9 mouse cellular contexts compared by ENCODE assay signal in genomic region chr10:85968157-85968634, GRCm38 (mm10). TPM values are rescaled to one million over a fixed set of nuclear protein-coding genes. Genes with fewer than 3 reads are reported as not detected.
DNase-seq lines count a peak whose midpoint lies in the region; ATAC-seq lines count a peak whose summit lies in the region.
"Had no signal": no experiment of that assay in that cellular context is flagged by ENCODE, and none has a peak within 500 bp of the region (broad histone marks: within the 10 kb centered on the region; RNA-seq: fewer than 3 reads in every experiment).

No protein-coding gene starts in this region.

- no peak overlapping the region for H3K27ac ChIP-seq in forebrain, embryonic 14.5 days (ENCODE audit: low read depth, low read length)
- H3K27ac ChIP-seq in hindbrain, embryonic 11.5 days (ENCODE audit: low read depth, low read length): no peak overlapping the region
- H3K27ac ChIP-seq: limb, embryonic 13.5 days had no signal

- peak; percentile 81 for DNase-seq in MN1 (ENCODE audit: low spot score)
- peak; percentile 83 for DNase-seq in forebrain, embryonic 14.5 days (ENCODE audit: low spot score)
- DNase-seq in hindbrain, embryonic 11.5 days (ENCODE audit: low spot score): peak; percentile 91
- DNase-seq in layer of hippocampus, adult 9-10 months (ENCODE audit: low spot score): peak; percentile 87
- DNase-seq in lung, postnatal 10 days: peak; percentile 84
- peak; percentile 87 for DNase-seq in retina, embryonic 14.5 days (ENCODE audit: low spot score)
- DNase-seq in thymus, postnatal 25 days: peak; percentile 73

- H3K27me3 ChIP-seq in forebrain, embryonic 14.5 days (replicated peaks; ENCODE audit: control insufficient read depth, insufficient read depth, low read length): no peaks in the 10 kb centered on the region
- no peaks in the 10 kb centered on the region for H3K27me3 ChIP-seq in hindbrain, embryonic 11.5 days (ENCODE audit: control insufficient read depth, insufficient read depth, low read length)

- peak; percentile 49; the same call in 1 of the 2 replicates for ATAC-seq in cerebellum, adult (ENCODE audit: insufficient number of reproducible peaks, low FRiP score, low TSS enrichment)
- ATAC-seq in forebrain, embryonic 14.5 days: peak; percentile 57; the same call in 1 of the 2 replicates
- peak; percentile 45; the same call in 1 of the 2 replicates for ATAC-seq in hindbrain, embryonic 11.5 days (ENCODE audit: low FRiP score)

- H3K4me1 ChIP-seq in forebrain, embryonic 14.5 days (ENCODE audit: control insufficient read depth, insufficient read depth, low read length): no peaks in the 10 kb centered on the region
- no peaks in the 10 kb centered on the region for H3K4me1 ChIP-seq in hindbrain, embryonic 11.5 days (replicated peaks; ENCODE audit: control insufficient read depth, insufficient read depth, low read length)
- H3K4me1 ChIP-seq: limb, embryonic 13.5 days had no signal

- H3K4me2 ChIP-seq in forebrain, embryonic 14.5 days (ENCODE audit: low read length): no peak overlapping the region
- H3K4me2 ChIP-seq in hindbrain, embryonic 11.5 days (replicated peaks; ENCODE audit: low read depth, low read length): no peak overlapping the region
- H3K4me2 ChIP-seq: limb, embryonic 13.5 days had no signal

- 18% methylated on average over 7 of the region's 7 CpGs for WGBS in forebrain, embryonic 14.5 days
- 16% methylated on average over 7 of the region's 7 CpGs for WGBS in hindbrain, embryonic 11.5 days

- H3K4me3 ChIP-seq in forebrain, embryonic 14.5 days (ENCODE audit: low read depth, low read length): no peak overlapping the region
- no peak overlapping the region for H3K4me3 ChIP-seq in hindbrain, embryonic 11.5 days (ENCODE audit: low read depth, low read length)
- H3K4me3 ChIP-seq: limb, embryonic 13.5 days had no signal

- H3K9me3 ChIP-seq in forebrain, embryonic 14.5 days (replicated peaks; ENCODE audit: control insufficient read depth, low read length): no peaks in the 10 kb centered on the region
- no peaks in the 10 kb centered on the region for H3K9me3 ChIP-seq in hindbrain, embryonic 11.5 days (ENCODE audit: control insufficient read depth, low read length)
- H3K9me3 ChIP-seq: limb, embryonic 13.5 days had no signal

- no peak overlapping the region for H3K9ac ChIP-seq in forebrain, embryonic 14.5 days (ENCODE audit: low read length)
- H3K9ac ChIP-seq in hindbrain, embryonic 11.5 days (ENCODE audit: low read depth, low read length): no peak overlapping the region
- H3K9ac ChIP-seq: limb, embryonic 13.5 days had no signal

- no peaks in the 10 kb centered on the region for H3K36me3 ChIP-seq in forebrain, embryonic 14.5 days (ENCODE audit: control insufficient read depth, insufficient read depth, low read length)
- no peaks in the 10 kb centered on the region for H3K36me3 ChIP-seq in hindbrain, embryonic 11.5 days (ENCODE audit: control insufficient read depth, insufficient read depth, low read length)
- H3K36me3 ChIP-seq: limb, embryonic 13.5 days had no signal

RNA-seq across cellular contexts. Expression of gene Rtcb, which starts 10.6 kb away (rescaled TPM):
- 192 and 194 TPM in 2 replicates for polyA plus RNA-seq in forebrain, embryonic 14.5 days (2014; fragmentation: Nextera tagmentation; extraction: Ambion mirVana)
- polyA plus RNA-seq in hindbrain, embryonic 11.5 days (2014; fragmentation: Nextera tagmentation; extraction: Ambion mirVana): 173 and 201 TPM in 2 replicates

RNA-seq across cellular contexts. Expression of gene Ascl4, which starts 40.7 kb away (rescaled TPM):
- polyA plus RNA-seq in forebrain, embryonic 14.5 days (2014; fragmentation: Nextera tagmentation; extraction: Ambion mirVana): 0.17 and 0.24 TPM in 2 replicates
- polyA plus RNA-seq in hindbrain, embryonic 11.5 days (2014; fragmentation: Nextera tagmentation; extraction: Ambion mirVana): 0.31 and 0.51 TPM in 2 replicates

RNA-seq across cellular contexts. Expression of gene Bpifc, which starts 43.5 kb away (rescaled TPM):
- polyA plus RNA-seq in forebrain, embryonic 14.5 days (2014; fragmentation: Nextera tagmentation; extraction: Ambion mirVana): not detected in 2 replicates
- 0.15 TPM in 1 of 2 replicates, not detected in the other for polyA plus RNA-seq in hindbrain, embryonic 11.5 days (2014; fragmentation: Nextera tagmentation; extraction: Ambion mirVana)

RNA-seq across cellular contexts. Expression of gene Prdm4, which starts 51.3 kb away (rescaled TPM):
- polyA plus RNA-seq in forebrain, embryonic 14.5 days (2014; fragmentation: Nextera tagmentation; extraction: Ambion mirVana): 24.9 and 27.9 TPM in 2 replicates
- 37.3 and 39.5 TPM in 2 replicates for polyA plus RNA-seq in hindbrain, embryonic 11.5 days (2014; fragmentation: Nextera tagmentation; extraction: Ambion mirVana)

RNA-seq across cellular contexts. Expression of gene Fbxo7, which starts 53.6 kb away (rescaled TPM):
- 15.8 and 17.1 TPM in 2 replicates for polyA plus RNA-seq in forebrain, embryonic 14.5 days (2014; fragmentation: Nextera tagmentation; extraction: Ambion mirVana)
- polyA plus RNA-seq in hindbrain, embryonic 11.5 days (2014; fragmentation: Nextera tagmentation; extraction: Ambion mirVana): 16.2 and 18.1 TPM in 2 replicates
